Mouse (Mus musculus): ENCODE results near the gene Snrnp40. TPM values are rescaled to one million over a fixed set of nuclear protein-coding genes. Genes with fewer than 3 reads are reported as not detected.

Gene Snrnp40
- polyA plus RNA-seq, 1 experiment from 2014 or later = 129 TPM

- no peak overlapping the region for H3K27ac ChIP-seq
- no peaks in the 10 kb centered on the region for H3K4me1 ChIP-seq
- 84% methylated on average over 9 of the region's 9 CpGs for WGBS
- peaks cover 75% of the 10 kb centered on the region for H3K36me3 ChIP-seq
- no peaks in the 10 kb centered on the region for H3K27me3 ChIP-seq
- H3K4me3 ChIP-seq = no peak overlapping the region
- no peaks in the 10 kb centered on the region for H3K9me3 ChIP-seq
- H3K9ac ChIP-seq = no peak overlapping the region
- ATAC-seq (ENCODE audit: insufficient number of reproducible peaks, low FRiP score, low TSS enrichment, low read depth) = no peak
- no peak overlapping the region for H3K4me2 ChIP-seq
These were observed 32.6 kb upstream of the Snrnp40 start for GRCm38 (mm10) chr4:130327366-130327765.

GRCm38 (mm10) chr4:130335867-130336266 lies 24.1 kb upstream of the Snrnp40 start:
- ATAC-seq (ENCODE audit: insufficient number of reproducible peaks, low FRiP score, low TSS enrichment, low read depth) = no peak
- Histone ChIP-seq H3K27me3 (no peaks in the 10 kb centered on the region), H3K4me3 (no peak overlapping the region), H3K9ac (no peak overlapping the region), H3K4me1 (no peaks in the 10 kb centered on the region), H3K9me3 (no peaks in the 10 kb centered on the region), H3K36me3 (peaks cover 66% of the 10 kb centered on the region), H3K4me2 (no peak overlapping the region), H3K27ac (no peak overlapping the region)
- WGBS = 89% methylated on average over 5 of the region's 5 CpGs

GRCm38 (mm10) chr4:130341691-130342090 lies 18.2 kb upstream of the Snrnp40 start:
- no peak overlapping the region for H3K9ac ChIP-seq
- H3K27me3 ChIP-seq = no peaks in the 10 kb centered on the region
- H3K27ac ChIP-seq = no peak overlapping the region
- H3K9me3 ChIP-seq = no peaks in the 10 kb centered on the region
- H3K4me3 ChIP-seq = no peak overlapping the region
- H3K36me3 ChIP-seq = peaks cover 42% of the 10 kb centered on the region
- no peaks in the 10 kb centered on the region for H3K4me1 ChIP-seq
- ATAC-seq (ENCODE audit: insufficient number of reproducible peaks, low FRiP score, low TSS enrichment, low read depth) = no peak
- H3K4me2 ChIP-seq = no peak overlapping the region
- WGBS = 23% methylated on average over 4 of the region's 4 CpGs

GRCm38 (mm10) chr4:130349666-130350065 lies 10.3 kb upstream of the Snrnp40 start:
- H3K27me3 ChIP-seq = no peaks in the 10 kb centered on the region
- peaks cover 80% of the 10 kb centered on the region for H3K36me3 ChIP-seq
- H3K4me1 ChIP-seq = no peaks in the 10 kb centered on the region
- ATAC-seq (ENCODE audit: insufficient number of reproducible peaks, low FRiP score, low TSS enrichment, low read depth) = no peak
- no peaks in the 10 kb centered on the region for H3K9me3 ChIP-seq
- no peak overlapping the region for H3K27ac ChIP-seq
- H3K4me2 ChIP-seq = no peak overlapping the region
- WGBS = 93% methylated on average over 6 of the region's 6 CpGs
- H3K9ac ChIP-seq = no peak overlapping the region
- no peak overlapping the region for H3K4me3 ChIP-seq

- Histone ChIP-seq H3K4me2 (no peak overlapping the region), H3K4me1 (no peaks in the 10 kb centered on the region), H3K27ac (no peak overlapping the region), H3K27me3 (no peaks in the 10 kb centered on the region), H3K9ac (no peak overlapping the region), H3K9me3 (no peaks in the 10 kb centered on the region), H3K4me3 (no peak overlapping the region), H3K36me3 (peaks cover 76% of the 10 kb centered on the region)
- no peak for ATAC-seq (ENCODE audit: insufficient number of reproducible peaks, low FRiP score, low TSS enrichment, low read depth)
- 84% methylated on average over 16 of the region's 16 CpGs for WGBS
These were observed 9.1 kb upstream of the Snrnp40 start for GRCm38 (mm10) chr4:130350690-130351422.

- Histone ChIP-seq H3K9me3 (no peaks in the 10 kb centered on the region), H3K27ac (no peak overlapping the region), H3K4me1 (no peaks in the 10 kb centered on the region), H3K4me2 (no peak overlapping the region), H3K36me3 (peaks cover 76% of the 10 kb centered on the region), H3K4me3 (no peak overlapping the region), H3K27me3 (no peaks in the 10 kb centered on the region), H3K9ac (no peak overlapping the region)
- 84% methylated on average over 7 of the region's 7 CpGs for WGBS
- ATAC-seq (ENCODE audit: insufficient number of reproducible peaks, low FRiP score, low TSS enrichment, low read depth) = no peak
These were observed 7.3 kb upstream of the Snrnp40 start for GRCm38 (mm10) chr4:130352588-130352987.

GRCm38 (mm10) chr4:130357946-130358345 lies 2.0 kb upstream of the Snrnp40 start:
- H3K27ac ChIP-seq = no peak overlapping the region
- peaks cover 22% of the 10 kb centered on the region for H3K4me1 ChIP-seq
- H3K27me3 ChIP-seq = no peaks in the 10 kb centered on the region
- no peak overlapping the region for H3K9ac ChIP-seq
- ATAC-seq (ENCODE audit: insufficient number of reproducible peaks, low FRiP score, low TSS enrichment, low read depth) = no peak
- no peak overlapping the region for H3K4me3 ChIP-seq
- H3K9me3 ChIP-seq = no peaks in the 10 kb centered on the region
- no peak overlapping the region for H3K4me2 ChIP-seq
- H3K36me3 ChIP-seq = peaks cover 37% of the 10 kb centered on the region

- peak; percentile 11; the same call in 1 of the 2 replicates for ATAC-seq (ENCODE audit: insufficient number of reproducible peaks, low FRiP score, low TSS enrichment, low read depth)
- Histone ChIP-seq H3K9me3 (no peaks in the 10 kb centered on the region), H3K9ac (peak overlapping the region; percentile 95), H3K4me2 (peak overlapping the region; percentile 58), H3K27ac (peak overlapping the region; percentile 82), H3K36me3 (peaks cover 39% of the 10 kb centered on the region), H3K4me3 (peak overlapping the region; percentile 98), H3K27me3 (no peaks in the 10 kb centered on the region), H3K4me1 (peaks cover 22% of the 10 kb centered on the region)
- whole genome bisulfite sequencing = 0% methylated on average over 19 of the region's 19 CpGs
These were observed 282 bp downstream of the Snrnp40 start for GRCm38 (mm10) chr4:130360238-130360590.

- WGBS = 90% methylated on average over 4 of the region's 4 CpGs
- Histone ChIP-seq H3K4me3 (no peak overlapping the region), H3K4me1 (no peaks in the 10 kb centered on the region), H3K4me2 (no peak overlapping the region), H3K27ac (no peak overlapping the region), H3K9me3 (no peaks in the 10 kb centered on the region), H3K36me3 (peaks cover 87% of the 10 kb centered on the region), H3K9ac (no peak overlapping the region), H3K27me3 (no peaks in the 10 kb centered on the region)
- ATAC-seq (ENCODE audit: insufficient number of reproducible peaks, low FRiP score, low TSS enrichment, low read depth) = no peak
These were observed 16.7 kb downstream of the Snrnp40 start for GRCm38 (mm10) chr4:130376675-130377074.

GRCm38 (mm10) chr4:130377500-130377899 lies 17.6 kb downstream of the Snrnp40 start:
- H3K4me1 ChIP-seq = no peaks in the 10 kb centered on the region
- H3K9me3 ChIP-seq = no peaks in the 10 kb centered on the region
- H3K4me2 ChIP-seq = no peak overlapping the region
- no peaks in the 10 kb centered on the region for H3K27me3 ChIP-seq
- no peak for ATAC-seq (ENCODE audit: insufficient number of reproducible peaks, low FRiP score, low TSS enrichment, low read depth)
- H3K9ac ChIP-seq = no peak overlapping the region
- no peak overlapping the region for H3K4me3 ChIP-seq
- H3K36me3 ChIP-seq = peaks cover 85% of the 10 kb centered on the region
- 90% methylated on average over 4 of the region's 4 CpGs for WGBS
- H3K27ac ChIP-seq = no peak overlapping the region

- no peak overlapping the region for H3K27ac ChIP-seq
These were observed 19.2 kb downstream of the Snrnp40 start for GRCm38 (mm10) chr4:130379181-130379580.

GRCm38 (mm10) chr4:130380418-130380817 lies 20.5 kb downstream of the Snrnp40 start:
- Histone ChIP-seq H3K4me2 (no peak overlapping the region), H3K9ac (no peak overlapping the region), H3K9me3 (no peaks in the 10 kb centered on the region), H3K4me1 (no peaks in the 10 kb centered on the region), H3K36me3 (peaks cover 85% of the 10 kb centered on the region), H3K4me3 (no peak overlapping the region), H3K27me3 (no peaks in the 10 kb centered on the region), H3K27ac (no peak overlapping the region)
- 84% methylated on average over 2 of the region's 2 CpGs for WGBS
- no peak for ATAC-seq (ENCODE audit: insufficient number of reproducible peaks, low FRiP score, low TSS enrichment, low read depth)

More at GRCm38 (mm10) chr4:130379181-130379580, 19.2 kb downstream of the Snrnp40 start:
- Histone ChIP-seq H3K9me3 (no peaks in the 10 kb centered on the region), H3K36me3 (peaks cover 86% of the 10 kb centered on the region), H3K9ac (no peak overlapping the region), H3K4me3 (no peak overlapping the region), H3K27me3 (no peaks in the 10 kb centered on the region), H3K4me1 (no peaks in the 10 kb centered on the region), H3K4me2 (no peak overlapping the region)
- 97% methylated on average over 2 of the region's 2 CpGs for WGBS
- ATAC-seq (ENCODE audit: insufficient number of reproducible peaks, low FRiP score, low TSS enrichment, low read depth) = no peak

GRCm38 (mm10) chr4:130387256-130387655 lies 27.3 kb downstream of the Snrnp40 start:
- no peak overlapping the region for H3K27ac ChIP-seq
- H3K36me3 ChIP-seq = peaks cover 77% of the 10 kb centered on the region
- H3K4me2 ChIP-seq = no peak overlapping the region
- H3K4me1 ChIP-seq = no peaks in the 10 kb centered on the region
- no peaks in the 10 kb centered on the region for H3K27me3 ChIP-seq
- H3K4me3 ChIP-seq = no peak overlapping the region
- ATAC-seq (ENCODE audit: insufficient number of reproducible peaks, low FRiP score, low TSS enrichment, low read depth) = no peak
- no peak overlapping the region for H3K9ac ChIP-seq
- WGBS = 84% methylated on average over 3 of the region's 3 CpGs
- H3K9me3 ChIP-seq = no peaks in the 10 kb centered on the region
